Mouse (Mus musculus): ENCODE data around the gene Gas2. TPM values are rescaled to one million over a fixed set of nuclear protein-coding genes. Genes with fewer than 3 reads are reported as not detected.

Gas2 gene
- polyA plus RNA-seq, 1 experiment, result 2.6 TPM

Other genes starting within 250 kb of the Gas2 start
- gene Slc17a6, start 240.0 kb upstream of the Gas2 start, polyA plus RNA-seq (2012; rRNA removed), result 0.14 and 0.22 TPM in 2 replicates
- gene Fancf, start 252 bp downstream of the Gas2 start, polyA plus RNA-seq (2012; rRNA removed), result 4.2 and 4.3 TPM in 2 replicates
- gene Svip, start 144.0 kb downstream of the Gas2 start, polyA plus RNA-seq (2012; rRNA removed), result 6.9 and 8.3 TPM in 2 replicates
- 0.49 and 2.8 TPM in 2 replicates for gene 1700015G11Rik, start 153.7 kb downstream of the Gas2 start, polyA plus RNA-seq (2012; rRNA removed)